Mouse (Mus musculus) Patski (cell line): ENCODE results near the gene Pdcd10. TPM values are rescaled to one million over a fixed set of nuclear protein-coding genes. Genes with fewer than 3 reads are reported as not detected.

Experiments used
- ATAC-seq: fragments of 100-300 bp; one replicate; pipeline ENCODE4 v1.8.0; 2021
- CTCF ChIA-PET: fragments of 350-600 bp; sonication (Branson Sonifier 250); formaldehyde crosslinking; loops from one replicate; lab custom pipeline; 2022; ENCODE audit warnings: inconsistent platforms; lab: Charles Lee
- POLR2A ChIA-PET: fragments of 350-600 bp; sonication (Branson Sonifier 250); formaldehyde crosslinking; loops from one replicate; lab custom pipeline; 2022; ENCODE audit warnings: antibody characterized with exemption, inconsistent platforms; lab: Charles Lee
- DNase-seq: peaks from one replicate; pipeline ENCODE4 v3.0.0-alpha.2; 2011; ENCODE audit warnings: low read depth, low spot score
- H3K27me3 ChIP-seq: fragments of 371-371 bp; one replicate; pipeline ENCODE4 v1.5.1; 2021
- CTCF ChIP-seq: fragments of 100-300 bp; IDR thresholded peaks from one replicate; pipeline ENCODE4 v1.5.1; 2021
- in situ Hi-C: fragments of 300-500 bp; cut with MboI; formaldehyde crosslinking; loops from 3 replicates; pipeline ENCODE4 v1.11.1; 2018; ENCODE audit warnings: low pct_unique_long_range_greater_than_20kb, mixed read lengths
- polyA plus RNA-seq: library from polyadenylated mRNA; unstranded; gene quantifications from one replicate; pipeline ENCODE4 v1.2.3, GENCODE M21; 2021

Pdcd10 gene
- polyA plus RNA-seq, 1 experiment from 2014 or later: 149 TPM

- in situ Hi-C loops: no loop called here
- no peak for DNase-seq
- ChIA-PET POLR2A (no interaction called here), CTCF (interaction anchor here (2.0 kb wide), 1 partner anchor 16 kb away, joined by 6 read pairs; no protein-coding TSS in a partner anchor)
- H3K27me3 ChIP-seq: peaks cover 66% of the 10 kb centered on the region
- no peak for TF ChIP-seq CTCF
- no peak for ATAC-seq
These were observed 81.5 kb downstream of the Pdcd10 start for GRCm38 (mm10) chr3:75475106-75475505.

GRCm38 (mm10) chr3:75474657-75475056, 82.0 kb downstream of the Pdcd10 start:
- POLR2A ChIA-PET: no interaction called here
- ATAC-seq (no peak), DNase-seq (no peak)
- in situ Hi-C loops: no loop called here
- H3K27me3 ChIP-seq: peaks cover 63% of the 10 kb centered on the region
- no peak for TF ChIP-seq CTCF
- CTCF ChIA-PET: interaction anchor here (2.0 kb wide), 1 partner anchor 16 kb away, joined by 6 read pairs; no protein-coding TSS in a partner anchor

- CTCF ChIA-PET: no interaction called here
- POLR2A ChIA-PET: no interaction called here
- H3K27me3 ChIP-seq: peaks cover 30% of the 10 kb centered on the region
- in situ Hi-C loops: no loop called here
- DNase-seq: no peak
- ATAC-seq: no peak
- no peak for TF ChIP-seq CTCF
These were observed 88.5 kb downstream of the Pdcd10 start for GRCm38 (mm10) chr3:75468154-75468553.

Other genes starting within 250 kb of the Pdcd10 start
- gene Wdr49, start 74.7 kb downstream of the Pdcd10 start, polyA plus RNA-seq: not detected
- gene Serpini1, start 691 bp upstream of the Pdcd10 start, polyA plus RNA-seq: 4.4 TPM
- not detected for gene Gm29133, start 191.3 kb upstream of the Pdcd10 start, polyA plus RNA-seq